Mouse (Mus musculus): ENCODE data around the gene 2010109A12Rik.
A peak's percentile ranks its signal among the peaks of the same experiment; 100 is the strongest.

DNA sequence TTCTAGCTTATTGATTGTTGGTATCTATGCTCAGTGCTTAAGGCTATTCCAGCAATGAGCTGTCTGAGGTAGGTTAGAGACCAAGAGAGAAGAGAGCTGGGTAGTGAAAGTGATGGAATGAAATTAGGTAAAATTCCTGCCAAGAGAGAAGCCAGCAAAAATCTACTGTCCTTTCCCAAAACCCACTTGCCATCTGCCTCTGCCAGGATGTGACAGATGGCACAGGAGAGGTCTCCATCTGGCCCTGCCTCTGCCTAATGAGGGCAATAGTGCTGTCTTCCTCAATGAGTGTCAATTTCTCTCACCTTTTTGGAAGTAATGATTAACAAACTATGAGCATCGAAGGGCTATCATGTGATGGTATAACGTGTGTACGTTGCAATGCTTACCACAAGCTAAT lies 29.6 kb downstream of the 2010109A12Rik start:
- TF ChIP-seq POLR2A (IDR thresholded peaks at IDR 0.05; ENCODE audit: borderline replicate concordance, insufficient read depth, low read length), result peak; percentile 26; the same call in 1 of the 2 replicates
- no peak for TF ChIP-seq CTCF (IDR thresholded peaks at IDR 0.05; ENCODE audit: borderline replicate concordance, insufficient read depth, low read depth, low read length)
